Mouse (Mus musculus): Measurements from ENCODE around the gene Ppp1r14a.

Ppp1r14a gene

GRCm38 (mm10) chr7:29288942-29289638 is at the start of gene Ppp1r14a:
Ppp1r14a (plus strand) TSS chr7:29289308.
- in situ Hi-C loops (cut with MboI; ENCODE audit: low pct_unique_long_range_greater_than_20kb in 1 of 2, low sequenced_read_pairs in 2 of 2, unreplicated experiment in 1 of 2): no loop called here

GRCm38 (mm10) chr7:29244732-29245416 is 44.2 kb upstream of the Ppp1r14a start:
- in situ Hi-C loops (cut with MboI; ENCODE audit: low pct_unique_long_range_greater_than_20kb in 1 of 2, low sequenced_read_pairs in 2 of 2, unreplicated experiment in 1 of 2): no loop called here

GRCm38 (mm10) chr7:29246015-29246414 is 43.1 kb upstream of the Ppp1r14a start:
- in situ Hi-C loops (cut with MboI; ENCODE audit: low pct_unique_long_range_greater_than_20kb in 1 of 2, low sequenced_read_pairs in 2 of 2, unreplicated experiment in 1 of 2): no loop called here

GRCm38 (mm10) chr7:29246619-29247313 is 42.3 kb upstream of the Ppp1r14a start:
- in situ Hi-C loops (cut with MboI; ENCODE audit: low pct_unique_long_range_greater_than_20kb in 1 of 2, low sequenced_read_pairs in 2 of 2, unreplicated experiment in 1 of 2): no loop called here

- in situ Hi-C loops (cut with MboI; ENCODE audit: low pct_unique_long_range_greater_than_20kb in 1 of 2, low sequenced_read_pairs in 2 of 2, unreplicated experiment in 1 of 2): no loop called here
Observed at GRCm38 (mm10) chr7:29247314-29247700, 41.8 kb upstream of the Ppp1r14a start.

GRCm38 (mm10) chr7:29247706-29248105 is 41.4 kb upstream of the Ppp1r14a start:
- in situ Hi-C loops (cut with MboI; ENCODE audit: low pct_unique_long_range_greater_than_20kb in 1 of 2, low sequenced_read_pairs in 2 of 2, unreplicated experiment in 1 of 2): no loop called here

GRCm38 (mm10) chr7:29248261-29248841 is 40.8 kb upstream of the Ppp1r14a start, which contains the start of gene 2200002D01Rik:
2200002D01Rik (minus strand) TSS chr7:29248466.
- in situ Hi-C loops (cut with MboI; ENCODE audit: low pct_unique_long_range_greater_than_20kb in 1 of 2, low sequenced_read_pairs in 2 of 2, unreplicated experiment in 1 of 2): no loop called here

GRCm38 (mm10) chr7:29251166-29251565 is 37.9 kb upstream of the Ppp1r14a start:
- in situ Hi-C loops (cut with MboI; ENCODE audit: low pct_unique_long_range_greater_than_20kb in 1 of 2, low sequenced_read_pairs in 2 of 2, unreplicated experiment in 1 of 2): no loop called here

- in situ Hi-C loops (cut with MboI; ENCODE audit: low pct_unique_long_range_greater_than_20kb in 1 of 2, low sequenced_read_pairs in 2 of 2, unreplicated experiment in 1 of 2): no loop called here
Observed at GRCm38 (mm10) chr7:29253842-29254241, 35.3 kb upstream of the Ppp1r14a start.

- in situ Hi-C loops (cut with MboI; ENCODE audit: low pct_unique_long_range_greater_than_20kb in 1 of 2, low sequenced_read_pairs in 2 of 2, unreplicated experiment in 1 of 2): no loop called here
Observed at GRCm38 (mm10) chr7:29255875-29256274, 33.2 kb upstream of the Ppp1r14a start.

- in situ Hi-C loops (cut with MboI; ENCODE audit: low pct_unique_long_range_greater_than_20kb in 1 of 2, low sequenced_read_pairs in 2 of 2, unreplicated experiment in 1 of 2): no loop called here
Observed at GRCm38 (mm10) chr7:29257368-29257767, 31.7 kb upstream of the Ppp1r14a start.

GRCm38 (mm10) chr7:29259781-29260730 is 29.1 kb upstream of the Ppp1r14a start:
- in situ Hi-C loops (cut with MboI; ENCODE audit: low pct_unique_long_range_greater_than_20kb in 1 of 2, low sequenced_read_pairs in 2 of 2, unreplicated experiment in 1 of 2): no loop called here

- in situ Hi-C loops (cut with MboI; ENCODE audit: low pct_unique_long_range_greater_than_20kb in 1 of 2, low sequenced_read_pairs in 2 of 2, unreplicated experiment in 1 of 2): no loop called here
Observed at GRCm38 (mm10) chr7:29262151-29262550, 27.0 kb upstream of the Ppp1r14a start.

- in situ Hi-C loops (cut with MboI; ENCODE audit: low pct_unique_long_range_greater_than_20kb in 1 of 2, low sequenced_read_pairs in 2 of 2, unreplicated experiment in 1 of 2): no loop called here
Observed at GRCm38 (mm10) chr7:29263831-29264230, 25.3 kb upstream of the Ppp1r14a start.

GRCm38 (mm10) chr7:29265636-29266035 is 23.5 kb upstream of the Ppp1r14a start:
- in situ Hi-C loops (cut with MboI; ENCODE audit: low pct_unique_long_range_greater_than_20kb in 1 of 2, low sequenced_read_pairs in 2 of 2, unreplicated experiment in 1 of 2): no loop called here

- in situ Hi-C loops (cut with MboI; ENCODE audit: low pct_unique_long_range_greater_than_20kb in 1 of 2, low sequenced_read_pairs in 2 of 2, unreplicated experiment in 1 of 2): no loop called here
Observed at GRCm38 (mm10) chr7:29266931-29267330, 22.2 kb upstream of the Ppp1r14a start.

- in situ Hi-C loops (cut with MboI; ENCODE audit: low pct_unique_long_range_greater_than_20kb in 1 of 2, low sequenced_read_pairs in 2 of 2, unreplicated experiment in 1 of 2): no loop called here
Observed at GRCm38 (mm10) chr7:29270445-29270844, 18.7 kb upstream of the Ppp1r14a start.
